Mouse (Mus musculus): ENCODE data around the gene Cntnap5c. TPM values are rescaled to one million over a fixed set of nuclear protein-coding genes. Genes with fewer than 3 reads are reported as not detected.

Gene Cntnap5c
- polyA plus RNA-seq (2015; fragmentation: Nextera tagmentation; extraction: Ambion mirVana), result not detected in 2 replicates

DNA sequence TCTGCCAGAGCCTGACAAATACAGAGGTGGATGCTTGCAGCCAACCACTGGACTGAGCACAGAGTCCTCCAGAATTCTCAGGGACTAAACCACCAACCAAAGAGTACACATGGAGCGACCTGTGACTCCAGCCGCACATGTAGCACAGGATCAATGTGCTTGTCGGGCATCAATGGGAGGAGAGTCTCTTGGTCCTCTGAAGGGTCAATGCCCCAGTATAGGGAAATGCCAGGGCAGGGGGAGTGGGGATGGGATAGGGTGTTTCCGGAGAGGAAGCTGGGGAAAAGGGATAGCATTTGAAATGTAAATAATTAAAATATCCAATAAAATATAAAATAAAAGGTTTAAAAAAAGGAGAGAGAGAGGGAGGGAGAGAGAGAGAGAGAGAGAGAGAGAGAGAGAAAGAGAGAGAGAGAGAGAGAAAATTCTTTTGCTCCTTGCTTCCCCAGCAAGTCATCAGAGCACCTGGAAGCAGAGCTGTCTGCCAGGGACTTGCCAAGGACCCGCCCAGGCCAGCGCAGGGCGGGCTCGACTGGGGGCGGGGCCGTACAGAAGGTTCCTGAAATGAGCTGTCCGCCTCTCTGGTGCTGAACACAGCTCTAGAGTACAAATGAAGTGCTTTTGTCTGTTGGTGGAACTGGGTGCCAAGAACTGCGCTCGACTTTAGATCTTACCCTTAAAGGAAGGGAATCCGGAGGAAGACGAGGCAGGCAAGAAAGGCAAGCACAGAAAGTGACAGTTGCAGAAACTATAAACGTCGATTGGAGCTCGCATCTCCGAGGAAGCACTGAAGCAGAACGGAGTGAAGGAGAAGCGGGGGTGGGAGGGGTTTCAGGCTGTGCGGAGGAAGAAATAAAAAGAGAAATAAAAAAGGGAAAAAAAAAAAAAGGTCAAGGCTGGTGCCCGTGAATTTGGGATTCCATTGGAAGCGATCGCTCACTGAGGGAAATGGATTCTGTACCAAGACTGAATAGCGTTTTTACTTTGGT lies at the start of gene Cntnap5c:
Gene Cntnap5c, plus strand, starts transcription at position 949 of the 989 bp plus-strand sequence.
- Histone ChIP-seq H3K9me3 (replicated peaks) (no peaks in the 10 kb centered on the region), H3K9ac (no peak within 1 kb of the TSS), H3K27ac (no peak within 1 kb of the TSS), H3K4me3 (replicated peaks) (no peak within 1 kb of the TSS), H3K27me3 (no peaks in the 10 kb centered on the region), H3K4me2 (peak within 1 kb of the TSS; percentile 29), H3K36me3 (no peaks in the 10 kb centered on the region), H3K4me1 (no peaks in the 10 kb centered on the region)
- 17% methylated on average over 26 of the region's 26 CpGs for WGBS
- ATAC-seq (replicated peaks; ENCODE audit: low FRiP score), result peak; percentile 97

DNA sequence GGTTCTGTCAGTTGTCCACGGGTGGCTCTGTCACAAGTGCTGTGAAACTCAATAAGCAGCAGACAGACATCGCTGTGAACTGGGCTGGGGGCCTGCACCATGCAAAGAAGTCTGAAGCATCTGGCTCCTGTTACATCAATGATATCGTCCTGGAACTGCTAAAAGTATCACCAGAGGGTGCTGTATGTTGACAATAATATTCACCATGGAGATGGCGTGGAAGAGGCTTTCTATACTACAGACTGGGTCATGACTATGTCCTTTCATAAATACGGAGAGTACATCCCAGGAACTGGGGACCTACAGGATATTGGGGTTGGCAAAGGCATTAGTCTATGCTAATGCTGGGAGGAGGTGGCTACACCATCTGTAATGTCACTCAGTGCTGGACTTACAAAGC lies 27.3 kb upstream of the Cntnap5c start, which contains the start of gene Gm21834:
Gene Gm21834, minus strand, starts transcription at position 101 of the 400 bp plus-strand sequence.
- no peaks in the 10 kb centered on the region; the same call in 1 of the 2 replicates for H3K9me3 ChIP-seq (replicated peaks)
- 88% methylated on average over 5 of the region's 5 CpGs for WGBS
- ATAC-seq (replicated peaks; ENCODE audit: low FRiP score), result no peak
- H3K27me3 ChIP-seq, result no peaks in the 10 kb centered on the region
- no peaks in the 10 kb centered on the region for H3K36me3 ChIP-seq
- H3K4me2 ChIP-seq, result no peak within 1 kb of the TSS
- H3K9ac ChIP-seq, result no peak within 1 kb of the TSS
- no peaks in the 10 kb centered on the region for H3K4me1 ChIP-seq
- H3K4me3 ChIP-seq (replicated peaks), result no peak within 1 kb of the TSS
- H3K27ac ChIP-seq, result no peak within 1 kb of the TSS

DNA sequence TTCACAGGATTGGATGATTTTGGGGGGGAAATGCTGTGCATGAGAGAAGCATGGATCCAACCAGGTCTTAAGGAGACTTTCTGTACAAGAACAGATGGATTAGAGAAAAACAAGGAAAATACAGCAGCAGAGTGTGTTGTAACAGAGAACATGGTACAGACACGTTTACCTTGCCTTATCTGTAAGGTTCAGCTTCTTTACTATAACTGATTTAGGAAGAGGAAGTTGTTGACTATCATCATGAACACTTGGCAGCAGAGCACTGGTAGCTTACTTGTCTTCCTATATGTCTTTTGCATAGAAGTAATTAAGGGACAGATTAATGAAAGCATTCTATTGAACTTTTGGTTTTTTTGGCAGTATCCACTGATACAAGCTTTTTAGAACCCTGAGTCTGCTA lies 11.3 kb upstream of the Cntnap5c start:
- no peaks in the 10 kb centered on the region for H3K4me1 ChIP-seq
- WGBS, result 79% methylated on average over 1 of the region's 1 CpGs

DNA sequence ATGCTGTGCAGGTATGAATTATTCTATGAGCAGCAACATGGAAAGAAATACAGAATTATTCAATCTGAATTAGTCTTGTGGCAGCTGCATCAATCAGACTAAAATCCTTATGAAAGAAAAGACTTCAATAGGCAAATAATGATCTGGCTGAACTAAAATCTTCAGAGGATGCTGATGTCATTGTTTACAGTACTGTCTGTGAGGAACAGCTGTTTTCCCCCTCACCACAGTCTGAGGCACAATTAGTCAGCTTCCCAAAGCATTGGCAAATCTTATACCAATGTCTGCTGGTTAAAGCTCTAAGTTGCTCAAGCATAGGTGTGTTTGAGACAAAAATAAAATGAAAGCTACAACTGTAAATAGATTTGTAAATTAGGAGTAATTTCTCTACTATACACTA lies 2.1 kb upstream of the Cntnap5c start:
- H3K27ac ChIP-seq, result no peak overlapping the region
- H3K4me2 ChIP-seq, result no peak overlapping the region
- H3K4me3 ChIP-seq (replicated peaks), result no peak overlapping the region
- no peak overlapping the region for H3K9ac ChIP-seq
- no peak for ATAC-seq (replicated peaks; ENCODE audit: low FRiP score)
- H3K27me3 ChIP-seq, result no peaks in the 10 kb centered on the region
- no peaks in the 10 kb centered on the region for H3K36me3 ChIP-seq
- no peaks in the 10 kb centered on the region for H3K9me3 ChIP-seq (replicated peaks)
- no peaks in the 10 kb centered on the region for H3K4me1 ChIP-seq

More for the DNA sequence above, 11.3 kb upstream of the Cntnap5c start:
- no peak overlapping the region for H3K4me3 ChIP-seq (replicated peaks)
- H3K4me2 ChIP-seq, result no peak overlapping the region
- no peak overlapping the region for H3K9ac ChIP-seq
- H3K9me3 ChIP-seq (replicated peaks), result no peaks in the 10 kb centered on the region
- no peak for ATAC-seq (replicated peaks; ENCODE audit: low FRiP score)
- no peaks in the 10 kb centered on the region for H3K27me3 ChIP-seq
- H3K27ac ChIP-seq, result no peak overlapping the region
- no peaks in the 10 kb centered on the region for H3K36me3 ChIP-seq

DNA sequence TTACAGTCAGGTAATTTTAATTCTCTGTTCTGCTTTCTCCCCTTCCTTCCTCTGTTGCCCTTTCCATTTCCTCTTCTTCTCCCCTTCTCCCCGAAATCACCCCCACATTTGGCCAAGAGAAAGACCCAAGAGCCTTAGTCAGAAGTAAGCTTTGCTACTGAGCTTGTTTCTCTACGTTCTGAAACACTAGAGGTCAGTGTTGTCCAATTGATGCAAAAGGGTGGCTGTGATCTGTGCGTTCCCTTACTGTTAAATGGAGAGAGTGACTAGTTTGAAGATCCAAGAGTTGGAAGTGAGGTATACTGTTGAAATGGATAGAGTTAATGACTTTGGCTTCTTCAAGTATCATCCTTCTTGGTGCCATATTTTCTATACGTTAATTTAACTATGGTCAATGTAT lies 1.5 kb downstream of the Cntnap5c start:
- ATAC-seq (replicated peaks; ENCODE audit: low FRiP score), result no peak
- Histone ChIP-seq H3K36me3 (no peaks in the 10 kb centered on the region), H3K4me1 (no peaks in the 10 kb centered on the region), H3K4me3 (replicated peaks) (no peak overlapping the region), H3K4me2 (no peak overlapping the region), H3K9me3 (replicated peaks) (no peaks in the 10 kb centered on the region), H3K27ac (no peak overlapping the region), H3K9ac (no peak overlapping the region), H3K27me3 (no peaks in the 10 kb centered on the region)
- WGBS, result 19% methylated on average over 4 of the region's 4 CpGs

DNA sequence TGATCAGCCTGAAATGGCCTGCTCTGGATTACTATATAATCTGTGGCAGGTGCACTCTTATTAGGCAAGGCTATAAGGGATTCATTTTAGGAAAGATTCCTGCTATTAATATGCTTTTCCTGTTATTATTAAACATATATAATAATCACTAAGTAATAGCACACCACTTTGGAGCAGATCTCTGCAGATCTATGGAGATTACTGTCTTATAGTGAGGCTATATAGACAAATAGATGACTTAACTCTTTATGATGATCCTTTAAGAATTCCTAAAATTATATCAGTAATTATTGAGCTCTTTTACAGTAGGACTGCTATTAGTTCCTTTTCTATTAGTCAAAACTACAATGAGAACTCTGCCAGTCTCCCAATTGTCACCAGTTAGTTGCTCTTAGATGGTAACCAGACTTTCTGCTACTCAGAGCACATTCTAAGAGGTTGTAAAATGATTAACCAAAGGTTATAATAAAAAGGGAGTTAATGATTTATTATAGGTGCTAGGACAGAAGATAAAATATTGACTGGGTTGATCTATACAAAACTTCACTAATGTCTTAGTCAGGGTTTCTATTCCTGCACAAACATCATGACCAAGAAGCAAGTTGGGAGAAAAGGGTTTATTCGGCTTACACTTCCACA lies 18.9 kb downstream of the Cntnap5c start:
- Histone ChIP-seq H3K27me3 (no peaks in the 10 kb centered on the region), H3K4me1 (no peaks in the 10 kb centered on the region), H3K4me2 (no peak overlapping the region), H3K4me3 (replicated peaks) (no peak overlapping the region), H3K9ac (no peak overlapping the region), H3K27ac (no peak overlapping the region), H3K9me3 (replicated peaks) (no peaks in the 10 kb centered on the region), H3K36me3 (no peaks in the 10 kb centered on the region)
- WGBS, result 94% methylated on average over 1 of the region's 1 CpGs
- no peak for ATAC-seq (replicated peaks; ENCODE audit: low FRiP score)

DNA sequence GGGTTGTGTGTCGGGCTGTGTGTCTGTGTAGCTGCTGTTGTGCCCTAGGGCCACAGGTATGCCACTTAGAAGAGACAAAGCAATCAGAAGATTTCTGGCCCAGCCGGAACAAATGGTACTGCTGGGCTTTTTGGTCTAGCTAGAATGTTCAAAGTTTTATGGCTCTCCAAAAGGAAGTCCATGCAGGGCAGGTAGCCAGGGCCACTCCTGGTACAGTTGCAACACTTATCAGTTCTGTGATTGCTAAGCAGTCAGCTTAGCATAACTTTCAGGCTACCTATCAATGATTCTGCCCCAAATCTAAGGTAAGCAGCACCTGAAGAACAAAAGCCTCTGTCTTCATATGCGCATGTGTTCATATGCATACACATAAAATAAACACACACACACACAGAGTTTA lies 26.0 kb downstream of the Cntnap5c start:
- Histone ChIP-seq H3K4me3 (replicated peaks) (no peak overlapping the region), H3K4me1 (no peaks in the 10 kb centered on the region), H3K27ac (no peak overlapping the region), H3K27me3 (no peaks in the 10 kb centered on the region), H3K36me3 (no peaks in the 10 kb centered on the region), H3K9ac (no peak overlapping the region), H3K4me2 (no peak overlapping the region), H3K9me3 (replicated peaks) (no peaks in the 10 kb centered on the region)
- WGBS, result 83% methylated on average over 3 of the region's 3 CpGs
- ATAC-seq (replicated peaks; ENCODE audit: low FRiP score), result no peak

DNA sequence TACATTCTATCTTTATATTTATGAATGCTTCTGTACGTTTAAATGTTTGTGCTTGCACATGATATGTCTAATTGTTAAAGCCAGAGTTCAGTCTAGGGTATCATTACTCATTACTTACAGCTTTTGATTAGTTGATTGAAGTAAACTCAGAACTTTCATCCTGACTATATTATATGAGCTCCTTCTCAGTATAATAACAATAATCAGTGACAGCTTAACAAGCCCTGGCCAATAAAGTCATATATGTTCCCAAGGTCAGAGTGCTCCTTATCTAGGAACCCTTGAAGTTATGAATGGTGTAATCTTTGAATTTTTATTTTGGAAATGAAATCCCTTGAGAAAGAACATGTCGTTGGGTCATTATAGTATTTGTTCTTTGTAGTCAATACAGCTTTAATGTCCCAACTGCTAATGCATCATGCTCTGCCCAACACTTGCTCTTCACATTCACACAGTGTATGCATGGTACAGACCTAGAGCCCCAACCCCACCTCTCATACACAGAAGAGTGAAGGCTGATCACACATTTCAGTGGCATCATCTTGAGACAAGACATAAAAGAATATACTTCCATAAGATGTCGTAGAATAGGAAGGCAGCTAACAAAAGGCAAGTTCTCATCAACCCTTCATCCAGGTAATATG lies 27.4 kb downstream of the Cntnap5c start:
- Histone ChIP-seq H3K4me1 (no peaks in the 10 kb centered on the region), H3K27me3 (no peaks in the 10 kb centered on the region), H3K4me2 (no peak overlapping the region), H3K27ac (no peak overlapping the region), H3K9ac (no peak overlapping the region), H3K9me3 (replicated peaks) (no peaks in the 10 kb centered on the region), H3K36me3 (no peaks in the 10 kb centered on the region), H3K4me3 (replicated peaks) (no peak overlapping the region)
- ATAC-seq (replicated peaks; ENCODE audit: low FRiP score), result no peak
- 73% methylated on average over 3 of the region's 3 CpGs for WGBS

DNA sequence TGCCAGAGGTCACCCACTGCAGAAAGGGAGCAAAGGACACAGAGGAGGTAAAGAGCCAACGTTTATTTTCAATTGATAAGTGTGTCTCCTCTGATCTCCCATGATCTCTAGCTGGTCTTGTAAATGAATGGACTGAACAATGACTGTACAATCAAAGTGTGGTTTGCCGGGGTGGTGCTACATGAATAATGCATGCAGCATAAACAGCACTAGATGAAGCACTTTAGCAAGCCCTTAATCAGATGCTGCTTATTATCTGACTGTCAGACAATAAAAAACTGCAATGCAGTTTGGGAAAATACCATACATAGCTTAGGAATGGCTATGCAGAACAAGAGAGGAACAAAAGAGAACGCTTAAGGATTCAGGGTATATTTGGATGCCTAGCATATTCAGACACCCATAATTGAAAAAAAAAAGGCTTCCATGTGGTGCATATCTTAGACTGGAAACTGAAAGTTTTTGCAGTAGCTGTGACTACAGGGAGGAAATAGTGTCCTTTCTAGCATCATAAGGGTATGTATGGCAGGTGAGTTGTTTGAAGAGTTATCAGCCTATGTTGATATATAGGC lies 30.1 kb downstream of the Cntnap5c start:
- 73% methylated on average over 3 of the region's 3 CpGs for WGBS
- Histone ChIP-seq H3K4me3 (replicated peaks) (no peak overlapping the region), H3K4me1 (no peaks in the 10 kb centered on the region), H3K27ac (no peak overlapping the region), H3K36me3 (no peaks in the 10 kb centered on the region), H3K27me3 (no peaks in the 10 kb centered on the region), H3K9me3 (replicated peaks) (no peaks in the 10 kb centered on the region), H3K9ac (no peak overlapping the region), H3K4me2 (no peak overlapping the region)
- no peak for ATAC-seq (replicated peaks; ENCODE audit: low FRiP score)

DNA sequence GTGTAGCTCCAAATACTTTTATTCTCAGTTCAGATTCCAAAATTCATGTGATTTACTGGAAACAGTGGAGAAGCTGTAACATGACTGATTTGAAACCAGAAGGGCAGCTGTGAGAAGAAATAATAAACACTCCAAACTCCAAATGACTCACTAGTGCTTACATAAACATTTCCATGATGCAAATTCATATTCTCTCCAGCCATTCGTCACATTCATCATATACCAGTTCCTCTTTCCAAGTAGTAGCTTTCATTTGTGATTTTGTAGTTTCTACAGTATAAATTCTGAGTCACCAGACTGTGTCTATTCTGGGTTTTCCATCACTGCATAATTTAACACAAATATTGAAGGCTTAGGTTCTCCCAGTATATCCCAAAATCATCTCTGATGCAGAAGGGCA lies 31.8 kb downstream of the Cntnap5c start:
- no peaks in the 10 kb centered on the region for H3K4me1 ChIP-seq
- no peaks in the 10 kb centered on the region for H3K9me3 ChIP-seq (replicated peaks)
- WGBS, result 85% methylated on average over 1 of the region's 1 CpGs
- H3K36me3 ChIP-seq, result no peaks in the 10 kb centered on the region
- no peaks in the 10 kb centered on the region for H3K27me3 ChIP-seq
- H3K9ac ChIP-seq, result no peak overlapping the region
- H3K4me2 ChIP-seq, result no peak overlapping the region
- ATAC-seq (replicated peaks; ENCODE audit: low FRiP score), result no peak
- no peak overlapping the region for H3K27ac ChIP-seq
- no peak overlapping the region for H3K4me3 ChIP-seq (replicated peaks)

DNA sequence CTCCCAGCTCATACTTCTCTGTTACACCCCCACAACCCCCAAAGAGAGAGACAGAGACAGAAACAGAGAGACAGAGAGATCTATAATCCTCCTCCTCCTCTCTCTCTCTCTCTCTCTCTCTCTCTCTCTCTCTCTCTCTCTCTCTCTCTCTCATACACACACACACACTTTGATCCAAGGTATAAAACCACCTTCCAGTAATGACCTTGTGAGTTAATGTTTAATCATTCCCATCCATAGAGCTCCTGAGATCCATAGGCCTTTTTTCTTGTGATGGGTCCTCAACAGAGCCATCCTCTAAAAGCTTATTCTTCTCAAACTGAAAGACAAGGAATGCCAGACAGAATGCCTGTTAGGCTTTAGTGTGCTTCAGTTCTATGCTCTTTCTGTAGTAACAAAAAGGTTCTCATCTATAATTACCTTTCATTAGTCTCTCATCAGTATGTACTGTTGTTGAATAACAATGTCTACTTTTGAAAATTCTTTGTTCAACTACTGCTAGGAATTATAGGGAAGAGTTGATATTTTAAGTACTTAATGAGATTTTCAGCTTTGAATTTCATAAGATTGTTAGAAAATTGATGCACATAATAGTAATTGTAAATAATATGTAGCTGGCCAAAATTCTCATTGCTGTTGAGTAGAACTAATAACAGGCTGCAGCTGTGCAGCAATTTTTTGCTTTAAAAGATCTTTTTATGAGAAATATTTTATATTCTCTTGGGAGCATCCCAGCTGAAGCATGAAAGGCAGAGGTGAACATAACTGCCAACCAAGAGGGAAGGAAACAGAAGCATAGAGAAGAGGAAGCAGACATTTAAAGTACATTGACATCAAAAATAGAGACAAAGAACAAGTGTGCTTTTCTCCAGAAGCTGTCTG lies 68.0 kb downstream of the Cntnap5c start:
- Histone ChIP-seq H3K36me3 (no peaks in the 10 kb centered on the region), H3K4me1 (no peaks in the 10 kb centered on the region), H3K27ac (no peak overlapping the region), H3K4me3 (replicated peaks) (no peak overlapping the region), H3K9me3 (replicated peaks) (no peaks in the 10 kb centered on the region), H3K27me3 (no peaks in the 10 kb centered on the region), H3K9ac (no peak overlapping the region), H3K4me2 (no peak overlapping the region)
- ATAC-seq (replicated peaks; ENCODE audit: low FRiP score), result no peak

Measured in kidney, embryonic 15.5 days (tissue).